Mouse (Mus musculus) T-helper 17 cell (primary cell): ENCODE results near the gene Cabp1.

ENCODE experiments used
- in situ Hi-C, 2 experiments: fragments of 300-600 bp; cut with MboI, MseI; formaldehyde crosslinking; loops; 1 replicate in 1 of 2; 2 replicates in 1 of 2; pipeline ENCODE4 v1.15.1; 2025; ENCODE audit warnings: high pct_unique_total_duplicates in 2 of 2

Cabp1 gene

DNA sequence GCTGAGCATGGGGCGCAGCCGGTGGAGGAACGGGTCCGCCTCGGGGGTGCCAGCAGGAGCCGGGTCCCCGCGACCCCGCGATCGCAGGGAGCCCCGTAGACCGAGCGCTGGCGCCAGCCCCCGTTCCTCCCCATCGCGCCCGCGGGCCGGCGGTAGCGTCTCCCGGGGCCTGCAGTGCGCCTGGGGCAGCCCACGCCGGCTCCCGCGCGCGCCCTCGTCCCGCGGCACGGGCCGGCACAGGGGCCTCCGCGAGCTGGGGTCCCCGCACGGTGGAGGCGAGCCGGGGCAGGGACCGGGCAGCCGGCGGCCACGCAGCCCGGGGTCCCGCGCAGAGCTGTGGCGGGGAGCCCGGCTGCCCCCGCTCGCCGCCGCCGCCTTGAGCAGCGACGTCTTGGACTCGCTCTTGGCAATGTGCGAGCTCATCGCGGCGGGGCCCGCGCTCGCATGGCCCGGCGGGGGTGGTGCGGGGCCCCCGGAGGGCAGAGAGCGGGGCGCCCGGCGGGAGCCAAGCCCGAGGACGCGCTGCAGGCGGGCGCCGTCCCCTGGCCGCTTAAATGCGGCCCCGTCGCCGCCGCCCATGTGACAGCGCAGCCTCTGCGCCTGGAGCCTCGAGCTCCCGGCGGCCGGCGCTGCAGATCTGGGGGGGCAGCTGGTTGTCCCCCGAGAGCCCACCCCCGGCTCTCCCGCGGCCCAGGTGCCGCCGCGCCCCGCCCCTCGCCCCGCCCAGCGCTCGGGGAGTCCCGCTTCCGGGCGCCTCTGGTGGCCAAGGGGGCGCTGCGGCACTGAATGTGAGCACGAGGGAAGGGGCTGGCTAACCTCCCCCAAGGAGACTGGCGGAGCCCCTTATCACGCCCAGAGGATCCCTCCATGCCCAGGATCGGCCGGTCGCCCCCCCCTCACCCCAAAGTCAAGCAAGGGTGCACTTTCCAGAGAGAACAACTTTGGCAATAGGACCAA lies at the start of gene Cabp1:
Gene Cabp1, minus strand, starts transcription at position 713 of the 957 bp plus-strand sequence.
- in situ Hi-C loops = no loop called here

DNA sequence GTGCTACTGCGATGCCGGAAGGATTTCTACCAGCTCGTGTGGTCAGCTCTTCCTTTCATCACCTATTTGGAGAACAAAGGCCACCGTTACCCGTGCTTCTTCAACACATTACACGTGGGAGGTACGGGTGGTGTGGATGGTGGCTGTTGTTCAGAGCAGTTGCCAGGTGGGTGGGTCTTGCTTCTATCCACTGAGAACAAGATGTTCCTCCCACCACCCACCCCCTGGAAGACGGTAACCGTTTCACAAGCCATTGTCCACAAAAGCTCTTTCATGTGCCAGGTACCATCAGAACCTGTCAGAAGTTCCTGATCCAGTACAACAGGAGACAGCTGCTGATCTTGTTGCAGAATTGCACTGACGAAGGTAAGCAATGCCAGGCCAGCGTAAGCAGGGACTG lies 46.0 kb upstream of the Cabp1 start:
- in situ Hi-C loops = no loop called here

DNA sequence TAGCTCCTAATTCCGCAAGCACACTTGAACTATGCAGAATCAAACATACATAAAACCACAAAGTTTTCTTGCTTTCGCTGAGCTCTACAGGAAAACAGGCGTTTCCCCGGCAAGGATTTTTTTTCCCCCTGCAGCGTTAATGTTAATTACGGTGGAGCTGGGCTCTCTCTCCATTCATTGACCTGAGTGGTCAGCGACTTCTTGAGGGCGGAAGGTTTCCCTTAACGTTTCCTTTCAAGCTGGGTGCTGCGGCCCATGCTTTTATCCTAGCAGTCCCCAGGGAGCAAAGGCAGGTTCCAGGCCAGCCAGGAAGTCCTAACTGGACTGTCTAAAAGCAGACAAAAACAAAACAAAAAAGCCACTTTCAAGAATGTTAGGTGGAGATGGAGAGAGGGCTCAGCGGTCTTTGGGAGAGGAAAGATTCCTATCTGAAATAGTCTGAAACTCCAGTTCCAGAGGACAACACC lies 44.6 kb upstream of the Cabp1 start:
- in situ Hi-C loops = no loop called here

DNA sequence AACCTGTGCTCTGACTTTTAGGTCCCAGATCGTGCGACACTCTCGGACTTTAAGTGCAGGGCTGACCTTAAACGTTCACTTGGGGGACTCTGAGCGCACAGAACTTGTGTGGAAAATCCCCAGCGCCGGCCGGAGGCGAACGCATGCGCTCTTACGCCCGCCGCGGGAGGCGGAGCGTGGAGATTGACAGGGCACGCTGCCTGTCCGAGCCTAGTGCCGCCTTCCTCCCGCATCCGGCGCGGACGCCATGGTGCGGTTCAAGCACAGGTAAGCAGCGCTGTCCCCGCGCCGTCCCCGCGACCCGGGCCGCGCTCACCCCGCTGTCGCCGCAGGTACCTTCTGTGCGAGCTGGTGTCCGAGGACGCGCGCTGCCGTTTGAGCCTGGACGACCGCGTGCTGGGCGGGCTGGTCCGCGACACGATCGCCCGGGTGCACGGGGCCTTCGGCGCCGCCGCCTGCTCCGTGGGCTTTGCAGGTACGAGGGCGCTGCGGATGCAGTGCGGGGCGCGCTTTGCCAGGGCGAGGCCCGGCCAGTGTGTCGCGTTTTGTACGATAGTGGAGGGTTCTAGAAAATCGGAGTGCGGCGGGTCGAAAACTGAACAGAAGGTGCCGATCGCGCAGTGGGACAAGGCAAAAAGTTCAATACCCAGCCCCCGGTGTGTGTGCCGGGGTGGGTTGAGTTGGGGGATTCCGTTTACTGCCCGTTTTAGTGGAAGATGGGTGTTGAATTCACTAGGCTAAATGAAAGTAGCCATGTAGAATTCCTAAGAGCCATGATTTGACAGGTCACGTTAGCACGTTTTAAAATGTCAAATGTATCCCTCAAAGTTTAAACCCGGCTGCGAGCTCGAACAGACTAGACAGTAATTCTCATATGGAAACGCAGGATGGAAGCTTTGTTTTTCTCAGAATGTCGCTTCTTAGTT lies 43.9 kb upstream of the Cabp1 start:
- in situ Hi-C loops = no loop called here

DNA sequence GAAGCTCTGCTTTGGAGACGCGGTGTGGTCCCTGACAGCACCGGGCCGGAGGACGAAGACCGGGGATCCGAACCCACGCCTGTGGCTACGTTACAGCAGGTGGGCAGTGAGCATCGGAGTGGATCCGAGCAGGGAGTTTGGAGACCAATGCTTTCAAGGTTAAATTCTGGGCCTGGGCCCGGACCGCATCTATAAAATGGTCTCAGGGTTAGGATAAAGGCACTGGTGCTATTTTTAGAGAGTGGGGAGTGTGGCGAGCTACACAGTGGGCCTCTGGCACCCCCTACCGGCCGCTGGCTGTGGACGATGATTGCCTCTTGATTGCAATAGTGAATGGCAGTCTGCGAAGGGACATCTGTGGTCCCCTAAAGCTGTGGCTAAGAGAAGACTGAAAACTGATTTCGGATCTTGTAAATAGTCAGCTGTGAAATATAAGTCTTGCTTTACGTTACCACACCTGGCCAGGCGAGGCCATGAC lies 41.6 kb upstream of the Cabp1 start, which contains the start of gene Pop5:
Gene Pop5, plus strand, starts transcription at position 51 of the 478 bp plus-strand sequence.
- in situ Hi-C loops = no loop called here

DNA sequence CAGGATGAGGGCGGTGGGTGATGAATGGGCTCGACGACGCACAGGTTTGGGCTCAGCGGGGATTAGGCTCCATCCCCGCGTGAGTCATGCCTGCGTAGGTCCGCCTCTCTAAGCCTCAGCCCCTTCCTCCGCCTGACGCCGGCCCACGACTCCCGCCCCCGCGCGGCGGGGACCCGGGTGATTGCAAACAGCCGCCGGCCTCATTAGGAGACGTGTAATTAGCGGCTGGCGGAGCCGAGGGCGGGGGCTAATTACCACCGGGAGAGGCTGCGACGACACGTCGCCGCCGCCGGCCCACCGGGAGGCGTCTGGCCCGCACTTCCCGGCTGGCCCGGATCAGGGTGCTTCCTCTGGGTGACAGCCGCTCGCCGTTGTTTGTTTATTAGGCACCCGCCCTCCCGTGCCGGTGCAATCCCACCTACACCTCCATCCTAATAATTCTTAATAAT lies 41.2 kb upstream of the Cabp1 start:
- in situ Hi-C loops = no loop called here

DNA sequence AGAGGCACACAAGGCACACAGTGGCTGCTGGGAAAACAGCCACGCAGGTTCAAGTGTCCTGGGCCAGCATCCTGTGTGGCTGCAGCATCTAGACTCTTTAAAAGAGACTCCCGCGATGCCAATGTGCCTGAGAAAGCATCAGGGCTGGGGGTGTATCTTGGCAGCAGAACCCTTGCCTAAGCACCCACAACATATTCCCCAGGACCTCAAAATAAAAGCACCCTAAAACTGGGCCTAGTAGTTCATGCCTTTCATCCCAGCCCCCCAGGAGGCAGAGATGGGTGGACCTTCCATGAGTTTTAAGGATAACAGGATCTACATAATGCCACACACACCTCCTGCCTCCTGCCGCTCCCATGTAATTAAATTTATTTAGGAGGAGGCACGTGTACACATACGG lies 40.3 kb upstream of the Cabp1 start:
- in situ Hi-C loops = no loop called here

DNA sequence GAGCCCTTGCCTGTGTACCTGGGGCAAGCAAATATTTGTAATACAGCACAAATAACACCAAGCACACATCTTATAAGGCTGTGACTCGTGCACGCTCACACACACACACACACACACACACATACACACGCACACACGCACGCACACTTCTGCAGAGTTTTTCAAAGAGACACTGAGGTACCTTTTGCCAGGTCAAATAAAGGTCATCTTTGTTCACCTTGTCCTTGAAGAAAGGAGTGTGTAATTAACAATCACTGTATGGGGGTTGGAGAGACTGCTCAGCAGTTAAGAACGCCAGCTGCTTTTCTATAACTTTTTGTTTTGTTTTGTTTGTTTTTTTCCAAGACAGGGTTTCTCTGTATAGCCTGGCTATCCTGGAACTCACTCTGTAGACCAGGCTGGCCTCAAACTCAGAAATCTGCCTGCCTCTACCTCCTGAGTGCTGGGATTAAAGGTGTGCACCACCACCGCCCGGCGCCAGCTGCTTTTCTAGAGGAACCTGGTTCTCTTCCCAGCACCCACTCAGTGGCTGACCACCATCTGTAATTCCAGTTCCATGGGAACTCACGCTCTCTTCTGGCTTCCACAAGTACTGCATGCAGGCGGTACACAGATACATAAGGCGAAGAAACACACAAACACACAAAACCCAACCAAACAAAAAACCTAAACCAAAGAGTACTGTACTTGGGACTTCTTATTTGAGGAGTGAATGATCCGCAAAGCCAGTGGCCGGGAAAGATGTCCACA lies 39.0 kb upstream of the Cabp1 start:
- in situ Hi-C loops = no loop called here

DNA sequence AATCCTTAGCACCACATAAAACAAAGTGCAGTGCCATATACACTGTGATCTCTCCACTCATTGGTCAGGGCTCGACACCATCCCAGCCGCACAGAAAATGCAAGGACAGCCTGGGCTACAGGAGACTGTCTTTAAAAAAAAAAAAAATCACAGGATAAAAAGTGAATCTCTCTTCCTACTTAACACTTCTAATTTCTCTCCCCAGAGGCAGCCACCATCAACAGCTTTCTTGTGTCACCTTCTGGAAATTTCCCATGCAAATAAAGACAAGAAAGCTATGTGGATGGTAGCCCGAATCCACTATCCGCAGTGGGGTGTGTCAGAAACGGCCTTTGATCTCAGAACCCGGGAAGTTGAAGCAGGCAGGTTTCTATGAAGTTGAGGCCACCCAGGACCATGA lies 38.3 kb upstream of the Cabp1 start:
- in situ Hi-C loops = no loop called here

DNA sequence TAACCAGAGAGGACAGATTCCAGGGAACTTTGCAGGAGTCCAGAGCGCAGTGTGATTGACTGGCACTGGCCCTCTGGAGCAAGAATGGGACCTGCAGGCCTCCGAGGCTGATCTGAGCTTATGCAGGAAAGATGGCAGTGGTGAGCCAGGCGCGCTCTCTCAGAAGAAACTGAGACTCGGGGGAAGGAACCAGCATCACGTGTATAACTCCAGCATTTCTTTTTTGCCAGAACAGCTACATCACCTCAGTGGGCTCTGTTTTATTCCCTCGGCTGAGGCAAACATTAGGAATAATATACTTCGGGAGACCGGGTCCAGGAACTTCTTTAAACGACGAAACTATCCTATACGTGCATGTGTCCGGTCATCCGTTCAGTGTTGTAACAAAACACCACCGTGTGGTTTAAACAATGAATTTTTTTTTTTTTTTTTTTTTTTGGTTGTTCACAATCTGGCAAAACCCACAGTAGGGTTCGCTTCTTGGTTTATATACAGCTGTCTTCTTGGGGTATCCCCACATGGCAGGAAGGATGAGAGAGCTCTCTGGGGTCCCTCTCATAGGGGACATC lies 37.5 kb upstream of the Cabp1 start:
- in situ Hi-C loops = no loop called here

DNA sequence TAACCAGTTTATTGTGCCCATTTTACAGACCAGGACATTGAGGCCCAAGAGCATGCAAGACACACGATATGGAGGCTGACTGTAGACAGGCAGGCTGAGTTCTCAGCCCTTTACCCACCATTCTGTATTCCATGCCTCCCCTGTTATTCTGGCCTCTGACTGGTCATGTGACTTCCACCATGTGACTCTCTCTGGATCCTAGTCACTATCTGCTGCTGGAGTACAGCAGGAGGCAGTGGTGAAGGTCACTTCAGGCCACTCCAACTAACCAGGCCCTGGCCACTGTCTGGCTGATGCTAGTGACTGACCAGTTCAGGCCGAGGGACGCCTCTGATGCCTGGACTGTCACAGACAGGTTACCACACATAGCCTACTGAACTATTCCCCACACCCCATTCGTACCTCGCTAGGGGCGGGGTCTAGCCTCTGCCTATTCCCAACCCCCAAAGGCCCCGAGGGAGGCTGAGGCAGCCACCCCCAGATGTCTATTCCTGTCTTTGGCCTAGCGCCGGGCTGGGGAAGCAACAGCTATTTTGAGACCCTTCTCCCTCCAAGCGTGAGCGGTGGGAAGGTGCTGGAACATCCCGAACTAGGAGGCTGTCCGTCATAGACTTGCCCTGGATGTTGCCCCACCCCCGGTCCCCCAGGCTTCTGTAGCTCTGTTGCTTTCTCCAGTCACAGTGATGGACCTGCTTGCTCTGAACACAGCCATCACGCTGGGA lies 36.8 kb upstream of the Cabp1 start:
- in situ Hi-C loops = no loop called here

DNA sequence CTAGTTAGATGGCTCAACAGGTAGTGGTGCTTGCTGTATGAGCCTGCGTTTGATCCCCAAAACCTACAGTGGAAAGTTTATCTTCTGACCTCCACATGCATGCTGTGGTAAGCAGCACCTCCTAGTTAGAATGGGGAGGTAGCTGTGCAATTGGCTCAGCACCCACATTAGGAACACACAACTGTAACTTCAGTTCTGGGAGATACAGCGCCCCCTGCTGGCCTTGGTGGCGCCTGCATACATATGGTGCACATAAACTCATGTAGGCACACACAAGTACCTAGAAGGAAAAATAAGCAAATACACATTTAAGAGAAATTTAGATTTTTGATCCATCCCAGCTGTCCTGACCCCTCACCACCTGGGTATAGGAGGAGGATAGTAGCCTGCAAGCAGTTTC lies 28.3 kb upstream of the Cabp1 start:
- in situ Hi-C loops = no loop called here

DNA sequence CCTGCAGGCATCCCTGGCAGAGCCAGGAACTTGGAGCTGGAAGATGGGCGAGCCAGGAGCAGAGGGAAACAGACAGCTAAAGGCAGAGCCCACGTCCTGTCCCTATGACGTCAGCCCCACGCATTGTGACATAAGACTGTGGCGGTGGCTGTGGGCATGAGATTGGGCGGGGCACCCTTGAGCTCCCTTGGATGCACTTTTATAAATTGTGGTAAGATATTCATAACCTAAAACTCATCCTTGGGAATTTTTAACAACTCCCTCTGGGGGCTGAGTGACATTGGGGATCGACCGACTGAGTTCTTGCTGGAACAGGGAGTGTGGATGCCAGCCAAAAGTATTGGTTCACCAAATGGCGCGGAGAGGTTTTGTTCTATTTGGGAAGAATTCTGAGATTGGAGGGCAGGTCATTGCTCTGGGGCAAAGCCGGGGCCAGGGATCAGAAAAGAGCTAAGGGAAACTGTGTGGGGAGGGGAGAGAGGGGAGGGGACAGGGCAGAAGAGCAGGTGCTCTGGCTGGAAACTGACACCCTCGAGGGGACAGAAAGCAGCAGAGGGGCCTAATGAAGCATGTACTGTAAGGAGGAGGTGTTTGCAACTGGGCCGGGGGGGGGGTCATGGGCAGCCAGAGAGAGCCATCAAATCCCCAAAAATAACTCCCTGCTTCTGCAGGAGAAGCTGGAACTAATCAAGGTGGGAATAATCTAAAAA lies 26.9 kb upstream of the Cabp1 start:
- in situ Hi-C loops = no loop called here

DNA sequence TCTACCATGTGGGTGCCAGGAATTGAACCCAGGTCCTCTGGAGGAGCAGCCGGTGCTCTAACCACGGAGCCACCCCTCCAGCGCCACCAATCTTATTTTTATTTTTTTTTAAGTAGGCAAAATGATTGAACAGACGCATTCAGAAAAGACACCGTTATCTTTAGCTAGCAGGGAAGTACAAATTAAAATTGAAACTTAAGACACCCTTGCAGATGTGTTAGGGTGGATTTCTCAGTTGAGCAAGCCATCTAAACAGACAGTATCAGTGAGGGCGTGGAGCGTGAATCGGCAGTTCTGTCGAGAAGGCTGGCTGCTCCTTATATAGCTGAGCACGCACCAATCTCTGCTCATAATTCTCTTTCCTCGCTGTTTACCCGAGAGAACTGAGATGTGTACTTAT lies 23.8 kb upstream of the Cabp1 start:
- in situ Hi-C loops = no loop called here

DNA sequence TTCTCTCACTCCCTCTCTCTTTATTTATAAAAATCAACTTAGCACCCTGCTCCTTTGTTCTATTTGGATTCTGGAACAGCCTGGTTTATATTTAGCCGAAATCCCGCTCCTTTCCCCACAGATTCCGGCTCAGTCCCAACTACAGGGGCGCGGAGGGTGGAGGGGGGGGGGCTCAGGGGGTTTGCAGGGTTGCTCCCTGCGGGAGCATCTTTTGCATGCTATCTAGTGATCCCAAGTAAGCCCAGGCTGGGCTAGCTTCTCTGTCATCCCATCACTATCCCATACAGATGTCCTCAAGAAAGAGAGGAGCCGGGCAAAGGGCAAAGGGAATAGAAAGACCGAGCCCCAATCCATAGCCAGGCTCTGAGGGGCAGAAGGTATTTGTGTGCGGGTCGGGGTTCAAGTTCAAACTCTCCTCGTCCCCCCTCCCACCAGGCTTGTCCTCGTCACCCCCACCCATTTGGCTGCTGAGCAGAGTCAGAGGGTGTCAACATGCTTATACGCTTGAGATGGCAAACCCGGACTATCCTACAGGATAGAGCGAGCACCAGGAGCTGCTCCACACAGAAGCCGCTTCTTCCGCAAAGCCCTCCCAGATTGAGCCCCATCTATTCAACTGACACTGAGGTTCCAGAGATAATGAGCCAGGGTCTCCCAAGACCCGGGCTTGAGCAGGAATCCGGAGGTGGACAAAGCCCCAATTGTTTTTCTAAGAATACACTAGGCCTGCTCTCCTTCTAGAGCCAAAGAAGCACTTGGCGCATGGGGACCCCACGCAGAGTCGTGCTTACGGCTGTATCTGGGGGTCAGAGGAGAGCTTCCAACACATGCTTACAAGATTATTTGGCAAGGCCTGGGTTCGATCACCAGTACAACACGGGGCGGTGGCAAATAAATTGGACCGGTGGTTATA lies 21.3 kb upstream of the Cabp1 start:
- in situ Hi-C loops = no loop called here

DNA sequence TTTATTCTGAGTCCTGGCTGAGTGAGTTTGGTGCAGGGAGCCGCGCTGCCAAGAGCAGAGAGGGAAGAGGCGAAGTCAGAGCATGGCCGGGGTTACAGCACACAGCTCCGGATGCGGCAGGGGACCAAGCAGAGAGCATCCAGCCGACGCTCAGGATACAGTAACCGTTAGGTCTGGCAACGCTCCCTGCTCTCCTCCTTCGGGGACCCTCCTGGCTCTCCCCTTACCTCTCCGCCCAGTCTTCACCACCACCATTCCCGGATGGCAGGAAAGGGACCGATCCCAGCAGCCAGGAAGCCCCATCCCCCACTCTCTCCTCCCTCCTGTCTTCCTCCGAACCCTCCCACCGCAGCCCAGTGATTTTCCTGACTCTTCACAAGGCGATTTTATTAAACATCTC lies 20.7 kb upstream of the Cabp1 start:
- in situ Hi-C loops = no loop called here

DNA sequence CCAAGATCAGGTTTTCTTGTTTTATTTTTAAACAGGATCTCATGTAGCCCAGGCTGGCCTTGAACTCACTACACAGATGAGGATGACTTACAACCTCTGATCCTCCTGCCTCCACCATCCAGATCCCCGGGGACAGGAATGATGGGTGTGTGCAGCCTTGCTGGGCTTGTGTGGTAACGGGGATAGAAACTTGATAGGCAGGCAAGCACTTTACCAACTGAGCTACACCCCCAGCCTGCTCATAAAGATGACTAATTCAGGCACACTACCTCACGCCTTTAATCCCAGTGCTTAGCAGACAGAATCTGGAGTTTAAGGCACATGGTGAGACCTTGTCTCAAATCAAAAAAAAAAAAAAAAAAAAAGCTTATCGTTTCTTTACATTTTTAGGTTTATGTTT lies 18.7 kb upstream of the Cabp1 start:
- in situ Hi-C loops = no loop called here

DNA sequence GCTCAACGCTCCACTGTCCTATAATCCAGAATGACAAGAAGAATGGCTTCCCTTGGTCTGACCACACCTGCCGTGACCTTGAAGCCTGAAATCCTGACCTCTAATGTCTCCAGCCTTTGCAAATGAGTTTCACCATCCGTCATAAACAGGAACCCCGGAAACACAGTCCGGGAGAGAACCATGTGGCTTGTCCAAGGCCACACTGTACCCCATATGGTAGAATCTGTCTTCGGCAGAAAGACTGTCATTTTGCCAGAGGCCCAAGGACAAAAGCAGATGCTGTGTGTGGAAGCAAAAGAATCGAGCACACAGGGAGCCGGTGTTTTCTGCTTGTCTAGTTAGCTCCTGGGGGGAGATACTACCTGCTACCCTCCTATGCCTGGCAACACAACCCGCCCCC lies 18.3 kb upstream of the Cabp1 start:
- in situ Hi-C loops = no loop called here

DNA sequence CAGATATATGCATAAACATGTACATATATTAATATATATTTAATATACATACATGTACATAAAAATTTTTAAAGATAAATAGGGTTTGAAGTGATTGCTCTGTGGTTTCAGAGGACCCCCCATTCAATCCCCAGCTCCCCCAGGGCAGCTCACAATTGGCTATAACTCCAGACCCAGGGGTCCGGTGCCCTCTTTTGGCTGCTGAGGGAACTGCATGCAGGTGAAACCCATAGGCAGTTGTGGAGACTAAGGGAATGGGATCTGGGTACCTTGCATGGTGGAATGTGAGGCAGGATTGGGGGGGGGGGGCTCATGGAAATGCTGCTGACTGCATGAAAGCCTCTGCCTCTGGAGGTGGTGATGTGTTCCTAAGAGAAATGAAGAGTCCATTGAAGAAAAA lies 16.2 kb upstream of the Cabp1 start:
- in situ Hi-C loops = no loop called here
